Mouse (Mus musculus): ENCODE results near the gene Ikzf2. TPM values are rescaled to one million over a fixed set of nuclear protein-coding genes. Genes with fewer than 3 reads are reported as not detected.

Gene Ikzf2
- total and polyA plus RNA-seq, 2 experiments from 2014 or later: 1.3 to 6.0 TPM

DNA sequence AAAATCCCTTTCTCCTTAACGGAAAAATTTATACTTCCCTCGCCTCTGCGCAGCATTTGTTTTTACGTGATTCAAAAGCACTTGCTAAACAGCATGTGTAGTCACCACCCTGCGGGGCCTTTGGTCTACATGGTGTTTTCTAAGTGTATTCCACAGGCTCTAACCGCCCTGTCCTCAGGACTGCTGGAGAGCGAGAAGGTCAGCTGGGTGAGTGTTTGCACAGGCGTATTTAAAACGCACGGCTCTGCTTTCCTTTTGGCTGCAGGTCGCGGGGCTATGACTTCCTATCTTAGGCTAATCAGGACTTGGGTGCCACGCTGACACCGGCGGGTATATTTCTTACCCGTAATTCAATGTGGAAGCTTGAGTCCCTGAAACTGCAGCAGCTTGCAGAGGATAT is 30.1 kb downstream of the Ikzf2 start:
- TF ChIP-seq CTCF (IDR thresholded peaks at IDR 0.05): no peak
- 50% methylated on average over 16 of the region's 16 CpGs for WGBS
- no peaks in the 10 kb centered on the region for H3K4me1 ChIP-seq (ENCODE audit: insufficient read depth, low read length)
- H3K27ac ChIP-seq (ENCODE audit: low read depth, low read length): no peak overlapping the region
- no peak for DNase-seq (ENCODE audit: low spot score)
- H3K4me2 ChIP-seq (ENCODE audit: low read depth, low read length, poor library complexity, severe bottlenecking): no peak overlapping the region
- no peaks in the 10 kb centered on the region for H3K9me3 ChIP-seq (ENCODE audit: low read length)
- ATAC-seq (ENCODE audit: low FRiP score): no peak
- no peaks in the 10 kb centered on the region for H3K27me3 ChIP-seq (ENCODE audit: insufficient read depth, low read length)
- no peak overlapping the region for H3K9ac ChIP-seq (replicated peaks; ENCODE audit: low read length, poor library complexity, severe bottlenecking)
- no peak overlapping the region for H3K4me3 ChIP-seq (ENCODE audit: low read depth, low read length)
- H3K36me3 ChIP-seq (ENCODE audit: insufficient read depth, low read length): no peaks in the 10 kb centered on the region

DNA sequence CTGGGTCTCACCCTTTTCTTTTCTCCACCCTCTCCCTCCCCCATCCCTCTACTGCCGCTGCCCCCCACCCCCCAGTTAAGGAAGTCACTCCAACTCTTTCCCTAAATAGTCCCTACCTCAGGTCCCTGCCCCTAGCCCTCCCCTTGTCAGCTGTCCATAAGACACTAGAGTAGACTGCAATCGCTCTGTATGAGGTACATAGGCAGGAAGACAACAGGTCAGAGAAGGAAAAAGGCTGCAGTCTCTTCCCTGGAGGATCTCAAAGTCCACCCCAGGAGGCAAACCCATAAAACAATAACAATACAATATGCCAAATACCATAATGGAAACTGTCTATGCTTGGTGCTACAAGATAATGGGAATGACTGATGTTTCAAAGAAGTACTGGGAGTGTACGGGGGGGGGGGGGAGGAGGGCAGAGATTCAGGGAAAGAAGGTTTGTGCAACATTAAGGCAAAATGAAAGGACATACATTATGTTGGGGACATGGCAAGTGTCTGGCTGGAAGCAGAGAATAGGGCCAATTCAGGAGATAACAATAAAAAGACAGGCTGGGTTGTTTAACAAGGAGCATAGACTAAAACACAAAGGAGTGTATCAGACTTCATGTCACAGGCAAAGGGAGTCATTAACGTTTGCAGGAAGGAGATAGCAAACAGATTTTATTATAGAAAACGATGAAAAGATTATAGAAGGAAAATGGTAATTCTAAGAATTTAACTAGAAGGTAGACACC is 30.8 kb downstream of the Ikzf2 start:
- H3K9me3 ChIP-seq (ENCODE audit: low read length): no peaks in the 10 kb centered on the region
- H3K4me1 ChIP-seq (ENCODE audit: insufficient read depth, low read length): no peaks in the 10 kb centered on the region
- H3K27me3 ChIP-seq (ENCODE audit: insufficient read depth, low read length): no peaks in the 10 kb centered on the region
- no peak overlapping the region for H3K9ac ChIP-seq (replicated peaks; ENCODE audit: low read length, poor library complexity, severe bottlenecking)
- ATAC-seq (ENCODE audit: low FRiP score) (no peak), DNase-seq (ENCODE audit: low spot score) (no peak)
- H3K27ac ChIP-seq (ENCODE audit: low read depth, low read length): no peak overlapping the region
- H3K4me3 ChIP-seq (ENCODE audit: low read depth, low read length): no peak overlapping the region
- H3K4me2 ChIP-seq (ENCODE audit: low read depth, low read length, poor library complexity, severe bottlenecking): no peak overlapping the region
- 47% methylated on average over 5 of the region's 5 CpGs for WGBS
- TF ChIP-seq CTCF (IDR thresholded peaks at IDR 0.05): no peak
- no peaks in the 10 kb centered on the region for H3K36me3 ChIP-seq (ENCODE audit: insufficient read depth, low read length)

DNA sequence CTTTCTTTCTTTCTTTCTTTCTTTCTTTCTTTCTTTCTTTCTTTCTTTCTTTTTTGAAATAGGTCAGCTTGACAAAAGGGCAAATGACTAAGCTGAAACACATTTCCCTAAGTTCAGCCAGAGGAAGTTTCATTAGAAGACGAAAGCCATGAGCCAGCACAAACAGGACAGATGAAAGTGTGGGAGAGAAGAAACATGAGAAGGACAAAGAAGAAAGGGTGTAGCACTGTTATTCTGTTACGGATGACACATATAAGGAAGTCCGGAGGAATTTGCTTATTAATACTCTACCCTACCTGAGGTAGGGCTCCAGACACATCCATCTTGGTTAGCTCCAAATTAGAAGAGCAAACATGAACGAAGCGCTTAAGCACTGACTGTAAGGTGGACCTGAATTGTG is 31.7 kb downstream of the Ikzf2 start:
- Histone ChIP-seq H3K27ac (ENCODE audit: low read depth, low read length) (no peak overlapping the region), H3K9ac (replicated peaks; ENCODE audit: low read length, poor library complexity, severe bottlenecking) (no peak overlapping the region), H3K4me1 (ENCODE audit: insufficient read depth, low read length) (no peaks in the 10 kb centered on the region), H3K4me2 (ENCODE audit: low read depth, low read length, poor library complexity, severe bottlenecking) (no peak overlapping the region), H3K27me3 (ENCODE audit: insufficient read depth, low read length) (no peaks in the 10 kb centered on the region), H3K4me3 (ENCODE audit: low read depth, low read length) (no peak overlapping the region), H3K9me3 (ENCODE audit: low read length) (no peaks in the 10 kb centered on the region), H3K36me3 (ENCODE audit: insufficient read depth, low read length) (no peaks in the 10 kb centered on the region)
- 90% methylated on average over 5 of the region's 5 CpGs for WGBS
- TF ChIP-seq CTCF (IDR thresholded peaks at IDR 0.05): no peak
- no peak for ATAC-seq (ENCODE audit: low FRiP score)
- DNase-seq (ENCODE audit: low spot score): no peak

DNA sequence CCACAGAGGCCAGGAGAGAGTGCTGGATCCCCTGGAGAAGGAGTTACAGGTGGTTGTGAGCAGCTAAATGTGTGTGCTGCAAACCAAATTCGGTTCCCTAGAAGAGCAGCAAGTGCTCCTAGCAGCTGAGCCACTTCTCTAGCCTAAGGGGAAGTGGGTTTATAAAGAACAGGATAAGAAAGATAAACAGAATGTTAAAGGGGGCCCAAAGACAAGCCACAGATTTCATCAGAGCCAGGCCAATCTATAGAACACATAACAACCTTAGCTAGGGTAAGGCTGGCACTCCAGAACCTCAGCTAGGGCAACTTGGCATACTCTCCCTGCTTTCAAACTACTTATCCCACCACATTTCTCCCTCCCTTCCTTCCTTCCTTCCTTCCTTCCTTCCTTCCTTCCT is 32.1 kb downstream of the Ikzf2 start:
- H3K9me3 ChIP-seq (ENCODE audit: low read length): no peaks in the 10 kb centered on the region
- no peaks in the 10 kb centered on the region for H3K4me1 ChIP-seq (ENCODE audit: insufficient read depth, low read length)
- H3K9ac ChIP-seq (replicated peaks; ENCODE audit: low read length, poor library complexity, severe bottlenecking): no peak overlapping the region
- ATAC-seq (ENCODE audit: low FRiP score) (no peak), DNase-seq (ENCODE audit: low spot score) (no peak)
- no peaks in the 10 kb centered on the region for H3K27me3 ChIP-seq (ENCODE audit: insufficient read depth, low read length)
- WGBS: 80% methylated on average over 1 of the region's 1 CpGs
- H3K36me3 ChIP-seq (ENCODE audit: insufficient read depth, low read length): no peaks in the 10 kb centered on the region
- no peak overlapping the region for H3K4me3 ChIP-seq (ENCODE audit: low read depth, low read length)
- no peak overlapping the region for H3K4me2 ChIP-seq (ENCODE audit: low read depth, low read length, poor library complexity, severe bottlenecking)
- H3K27ac ChIP-seq (ENCODE audit: low read depth, low read length): no peak overlapping the region
- TF ChIP-seq CTCF (IDR thresholded peaks at IDR 0.05): no peak

DNA sequence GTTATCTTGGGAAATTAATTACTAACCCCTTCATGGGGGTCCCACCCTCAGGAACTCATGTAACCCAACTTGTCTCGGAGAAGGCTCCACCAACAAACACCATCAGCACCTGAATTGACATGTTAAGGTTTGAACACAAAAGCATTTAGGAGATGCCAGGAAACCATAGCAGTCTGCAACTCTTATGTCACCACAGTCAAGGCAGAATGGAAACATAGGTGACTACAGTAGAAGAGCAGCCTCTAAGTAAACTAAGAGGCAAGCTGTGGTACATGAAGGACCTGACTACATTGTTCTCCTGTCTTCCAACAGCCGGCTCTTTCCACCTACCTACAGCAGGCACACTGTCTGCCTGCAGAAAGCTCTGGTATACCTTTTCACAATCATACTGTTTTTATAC is 33.6 kb downstream of the Ikzf2 start:
- Histone ChIP-seq H3K4me1 (ENCODE audit: insufficient read depth, low read length) (no peaks in the 10 kb centered on the region), H3K27ac (ENCODE audit: low read depth, low read length) (no peak overlapping the region), H3K9ac (replicated peaks; ENCODE audit: low read length, poor library complexity, severe bottlenecking) (no peak overlapping the region), H3K9me3 (ENCODE audit: low read length) (no peaks in the 10 kb centered on the region), H3K4me3 (ENCODE audit: low read depth, low read length) (no peak overlapping the region), H3K36me3 (ENCODE audit: insufficient read depth, low read length) (no peaks in the 10 kb centered on the region), H3K27me3 (ENCODE audit: insufficient read depth, low read length) (no peaks in the 10 kb centered on the region), H3K4me2 (ENCODE audit: low read depth, low read length, poor library complexity, severe bottlenecking) (no peak overlapping the region)
- DNase-seq (ENCODE audit: low spot score) (no peak), ATAC-seq (ENCODE audit: low FRiP score) (no peak)
- 90% methylated on average over 2 of the region's 2 CpGs for WGBS
- no peak for TF ChIP-seq CTCF (IDR thresholded peaks at IDR 0.05)

DNA sequence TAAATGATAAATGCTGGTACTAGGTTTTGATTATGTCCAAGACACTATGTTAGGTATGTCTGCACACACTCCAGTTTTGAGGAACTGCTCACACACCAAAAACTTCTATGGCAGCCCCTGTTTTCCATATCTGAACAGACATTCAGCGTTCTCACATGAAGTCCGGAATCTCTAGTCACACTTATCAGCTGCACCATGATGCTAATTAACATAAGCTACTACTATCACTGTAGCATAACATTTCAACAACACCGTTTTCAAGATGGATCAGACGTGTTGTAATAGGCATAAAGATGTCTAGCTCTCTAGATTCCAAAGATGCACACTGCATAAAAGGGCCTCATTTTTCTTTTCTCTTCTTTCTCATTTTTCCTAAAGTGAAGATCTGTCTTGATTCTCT is 43.9 kb downstream of the Ikzf2 start:
- no peak for ATAC-seq (ENCODE audit: low FRiP score)
- no peak overlapping the region for H3K9ac ChIP-seq (replicated peaks; ENCODE audit: low read length, poor library complexity, severe bottlenecking)
- WGBS: 72% methylated on average over 4 of the region's 4 CpGs
- H3K27ac ChIP-seq (ENCODE audit: low read depth, low read length): no peak overlapping the region
- no peaks in the 10 kb centered on the region for H3K9me3 ChIP-seq (ENCODE audit: low read length)
- H3K36me3 ChIP-seq (ENCODE audit: insufficient read depth, low read length): no peaks in the 10 kb centered on the region
- no peak for TF ChIP-seq CTCF (IDR thresholded peaks at IDR 0.05)
- no peak overlapping the region for H3K4me2 ChIP-seq (ENCODE audit: low read depth, low read length, poor library complexity, severe bottlenecking)
- H3K4me1 ChIP-seq (ENCODE audit: insufficient read depth, low read length): no peaks in the 10 kb centered on the region
- no peak for DNase-seq (ENCODE audit: low spot score)
- H3K27me3 ChIP-seq (ENCODE audit: insufficient read depth, low read length): no peaks in the 10 kb centered on the region
- no peak overlapping the region for H3K4me3 ChIP-seq (ENCODE audit: low read depth, low read length)

All from midbrain, postnatal 0 days (tissue).